Mouse (Mus musculus) ES-Bruce4 (cell line): ENCODE results near the gene Nup210. TPM values are rescaled to one million over a fixed set of nuclear protein-coding genes. Genes with fewer than 3 reads are reported as not detected.
A peak's percentile ranks its signal among the peaks of the same experiment; 100 is the strongest.

Experiments used
- H3K27ac ChIP-seq: 2 replicates; pipeline ENCODE4 v1.5.1; 2012; ENCODE audit warnings: low read length, inconsistent platforms; ENCODE audit not compliant: insufficient read depth
- H3K27me3 ChIP-seq: 2 replicates; pipeline ENCODE4 v1.6.1; 2012; ENCODE audit warnings: mild to moderate bottlenecking, low read length, inconsistent platforms; ENCODE audit not compliant: control insufficient read depth, poor library complexity, insufficient read depth, severe bottlenecking
- H3K36me3 ChIP-seq: 2 replicates; pipeline ENCODE4 v1.6.1; 2012; ENCODE audit warnings: inconsistent platforms, mild to moderate bottlenecking, low read length, moderate library complexity; ENCODE audit not compliant: control insufficient read depth, poor library complexity, insufficient read depth, severe bottlenecking
- H3K4me1 ChIP-seq: one replicate; pipeline ENCODE4 v1.8.1; 2011; ENCODE audit warnings: low read length; ENCODE audit not compliant: control insufficient read depth, insufficient read depth
- H3K4me3 ChIP-seq: 2 replicates; pipeline ENCODE4 v1.5.1; 2011; ENCODE audit warnings: low read depth, mild to moderate bottlenecking, low read length
- H3K9ac ChIP-seq: 2 replicates; pipeline ENCODE4 v1.6.1; 2012; ENCODE audit warnings: low read depth, mild to moderate bottlenecking, inconsistent platforms; ENCODE audit not compliant: poor library complexity, severe bottlenecking
- H3K9me3 ChIP-seq: replicated peaks from 2 replicates; pipeline ENCODE4 v1.6.1; 2012; ENCODE audit warnings: mild to moderate bottlenecking, low read length, inconsistent platforms; ENCODE audit not compliant: control insufficient read depth, poor library complexity, insufficient read depth, severe bottlenecking
- CTCF ChIP-seq: IDR thresholded peaks from one replicate; pipeline ENCODE4 v1.8.1; 2011; ENCODE audit warnings: low read depth, low read length
- EP300 ChIP-seq: IDR thresholded peaks from 2 replicates; pipeline ENCODE4 v1.6.1; 2011; ENCODE audit warnings: low read depth, low read length; ENCODE audit not compliant: insufficient read depth
- POLR2A ChIP-seq: IDR thresholded peaks from one replicate; pipeline ENCODE4 v1.8.1; 2011; ENCODE audit warnings: low read length; ENCODE audit not compliant: insufficient read depth
- polyA plus RNA-seq: library from polyadenylated mRNA; stranded (reverse); fragments of >200 nt; gene quantifications from 2 replicates; pipeline ENCODE4 v1.2.4, GENCODE M21; 2011; ENCODE audit warnings: low read depth; ENCODE audit not compliant: missing spikeins, insufficient read depth, insufficient read length

Nup210 gene
- polyA plus RNA-seq, 1 experiment: 46.8 TPM

DNA sequence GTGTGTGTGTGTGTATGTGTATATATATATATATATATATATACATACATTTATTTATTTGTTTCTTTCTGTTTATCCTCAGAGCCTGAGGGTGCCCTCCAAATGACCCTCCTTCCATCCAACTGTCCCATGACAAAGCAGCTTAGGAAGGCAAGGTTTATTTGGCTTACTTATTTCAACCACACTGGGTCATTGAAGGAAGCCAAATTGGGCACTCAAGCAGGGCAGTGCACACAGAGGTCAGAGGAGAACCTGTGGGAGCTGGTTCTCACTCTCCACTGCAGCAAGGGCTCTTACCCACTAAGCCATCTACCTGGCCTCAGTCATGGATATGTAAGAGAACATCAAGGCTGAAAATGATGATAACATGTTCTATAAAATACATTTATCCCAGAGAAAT, 1.9 kb upstream of the Nup210 start:
- TF ChIP-seq POLR2A (no peak), EP300 (no peak), CTCF (no peak)
- Histone ChIP-seq H3K27me3 (no peaks in the 10 kb centered on the region), H3K4me3 (no peak overlapping the region), H3K27ac (no peak overlapping the region), H3K9me3 (no peaks in the 10 kb centered on the region), H3K4me1 (peaks cover 2% of the 10 kb centered on the region), H3K9ac (no peak overlapping the region), H3K36me3 (no peaks in the 10 kb centered on the region)

DNA sequence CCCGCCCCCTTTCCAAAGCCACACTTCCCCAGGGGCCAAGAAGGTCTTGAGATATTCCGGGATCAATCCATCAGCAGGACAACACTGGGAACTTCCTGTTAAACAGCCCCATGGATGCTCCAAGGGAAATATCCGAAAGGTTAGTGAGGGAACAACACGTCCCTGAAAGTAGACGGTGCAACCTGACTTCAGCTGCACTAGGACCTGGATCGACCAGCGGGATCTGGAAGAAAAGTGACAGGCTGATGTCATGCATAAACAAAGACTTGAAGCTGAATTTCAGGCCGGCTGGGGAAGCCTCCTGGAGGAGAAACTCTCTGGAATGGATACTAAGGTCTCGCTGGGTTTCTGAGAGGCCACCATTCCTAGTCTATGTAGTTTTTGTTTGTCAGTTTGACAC, 520 bp upstream of the Nup210 start:
- peaks cover 2% of the 10 kb centered on the region for H3K4me1 ChIP-seq
- peak overlapping the region; percentile 85 for H3K9ac ChIP-seq
- H3K27ac ChIP-seq: no peak overlapping the region
- peak overlapping the region; percentile 72 for H3K4me3 ChIP-seq
- no peak for TF ChIP-seq EP300
- no peak for TF ChIP-seq POLR2A
- no peak for TF ChIP-seq CTCF
- no peaks in the 10 kb centered on the region for H3K36me3 ChIP-seq
- no peaks in the 10 kb centered on the region for H3K9me3 ChIP-seq
- H3K27me3 ChIP-seq: no peaks in the 10 kb centered on the region

DNA sequence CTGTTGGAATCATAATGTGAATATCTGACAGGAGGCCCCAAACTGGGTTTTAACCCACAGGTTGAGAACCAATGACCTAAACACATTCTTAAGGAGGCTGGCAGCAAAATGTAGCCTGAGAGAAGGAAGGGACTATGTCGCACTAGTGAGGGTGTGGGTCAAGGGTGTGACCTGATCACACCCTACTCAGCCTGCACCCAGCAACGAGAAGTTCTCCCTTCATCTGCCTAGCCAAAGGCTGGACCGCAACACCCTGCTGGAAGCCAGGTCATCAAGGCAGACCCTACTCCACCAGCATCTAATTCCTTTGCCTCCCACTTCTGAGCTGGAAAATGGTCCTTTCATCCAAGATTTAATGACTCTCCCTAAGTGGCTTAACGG, 776 bp downstream of the Nup210 start:
- Histone ChIP-seq H3K9ac (peak overlapping the region; percentile 85), H3K27me3 (no peaks in the 10 kb centered on the region), H3K9me3 (no peaks in the 10 kb centered on the region), H3K4me3 (peak overlapping the region; percentile 75), H3K36me3 (no peaks in the 10 kb centered on the region), H3K4me1 (peaks cover 2% of the 10 kb centered on the region), H3K27ac (no peak overlapping the region)
- TF ChIP-seq POLR2A (no peak), EP300 (no peak), CTCF (no peak)

DNA sequence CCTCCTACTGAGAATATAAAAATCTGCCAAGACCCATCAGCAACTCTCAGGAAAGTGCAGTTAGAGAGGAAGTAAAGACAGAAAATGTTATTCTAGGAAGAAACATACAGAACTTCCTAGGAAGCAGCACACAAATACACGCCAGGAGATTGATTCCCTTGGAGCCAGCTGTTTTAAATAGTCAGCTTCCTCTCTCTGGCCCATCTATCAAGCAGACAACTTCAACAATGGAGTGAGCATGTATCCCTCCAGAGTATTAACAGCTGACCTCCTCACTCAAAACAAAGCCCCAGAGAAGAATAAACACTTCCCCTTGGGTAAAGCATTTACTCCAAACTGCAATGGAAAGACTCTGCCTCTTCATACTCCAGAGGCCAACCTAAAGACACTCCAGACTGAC, 1.5 kb downstream of the Nup210 start:
- no peak overlapping the region for H3K27ac ChIP-seq
- no peaks in the 10 kb centered on the region for H3K27me3 ChIP-seq
- no peak overlapping the region for H3K9ac ChIP-seq
- H3K4me1 ChIP-seq: peaks cover 2% of the 10 kb centered on the region
- no peaks in the 10 kb centered on the region for H3K36me3 ChIP-seq
- no peak overlapping the region for H3K4me3 ChIP-seq
- TF ChIP-seq POLR2A (no peak), CTCF (no peak), EP300 (no peak)
- H3K9me3 ChIP-seq: no peaks in the 10 kb centered on the region

DNA sequence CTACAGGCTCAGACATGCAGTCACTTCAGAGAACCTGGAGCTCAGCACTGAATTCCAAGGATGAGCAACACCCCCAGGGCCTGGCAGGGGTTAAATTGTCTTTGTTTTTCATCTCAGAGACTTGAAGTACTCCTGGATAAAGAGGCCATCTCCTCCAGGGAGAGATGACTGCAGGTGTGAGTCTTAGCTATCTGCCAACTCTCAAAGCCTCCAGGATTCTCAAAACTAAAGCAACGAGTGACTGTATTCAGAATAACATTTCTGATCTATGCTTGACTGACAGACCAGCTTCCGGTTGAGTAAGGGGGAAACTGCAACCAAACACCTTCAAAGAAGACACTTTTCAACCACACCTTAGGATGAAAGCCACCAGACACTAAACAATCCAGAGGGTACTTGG, 1.9 kb downstream of the Nup210 start:
- TF ChIP-seq CTCF (no peak), EP300 (no peak), POLR2A (no peak)
- Histone ChIP-seq H3K36me3 (no peaks in the 10 kb centered on the region), H3K9ac (no peak overlapping the region), H3K27ac (no peak overlapping the region), H3K27me3 (no peaks in the 10 kb centered on the region), H3K9me3 (no peaks in the 10 kb centered on the region), H3K4me3 (no peak overlapping the region), H3K4me1 (peaks cover 2% of the 10 kb centered on the region)

DNA sequence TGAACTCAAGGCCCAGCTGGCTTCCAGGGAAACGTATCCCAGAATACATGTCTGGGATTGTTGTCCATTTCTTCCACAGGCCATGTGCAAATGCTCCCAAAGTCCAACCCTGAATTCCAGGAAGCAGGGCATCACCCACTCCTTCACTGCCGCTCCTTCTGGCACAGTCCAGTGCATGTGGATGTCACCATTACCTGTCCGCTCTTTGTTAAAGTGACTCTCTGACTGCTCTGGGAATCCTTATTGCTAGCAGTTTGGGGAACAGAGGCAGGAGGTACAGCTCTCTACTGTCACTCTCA, 4.7 kb downstream of the Nup210 start:
- TF ChIP-seq POLR2A: no peak
- no peak for TF ChIP-seq CTCF
- TF ChIP-seq EP300: no peak
- Histone ChIP-seq H3K9ac (no peak overlapping the region), H3K27ac (no peak overlapping the region), H3K36me3 (no peaks in the 10 kb centered on the region), H3K4me1 (peaks cover 2% of the 10 kb centered on the region), H3K4me3 (no peak overlapping the region), H3K27me3 (no peaks in the 10 kb centered on the region), H3K9me3 (no peaks in the 10 kb centered on the region)
